Mouse (Mus musculus) myocyte (in vitro differentiated cells): ENCODE measurements around the gene Hebp1. TPM values are rescaled to one million over a fixed set of nuclear protein-coding genes. Genes with fewer than 3 reads are reported as not detected.

Source experiments
- H3K27me3 ChIP-seq: one replicate; pipeline ENCODE4 v1.6.1; 2011; ENCODE audit not compliant: control insufficient read depth, insufficient read depth, insufficient read length
- H3K36me3 ChIP-seq: one replicate; pipeline ENCODE4 v1.6.1; 2011; ENCODE audit not compliant: control insufficient read depth, insufficient read depth
- H3K4me2 ChIP-seq: one replicate; pipeline ENCODE4 v1.6.1; 2011; ENCODE audit warnings: low read depth, control low read depth
- H3K4me3 ChIP-seq: one replicate; pipeline ENCODE4 v1.5.1; 2011; ENCODE audit warnings: mild to moderate bottlenecking, control low read depth, moderate library complexity
- H3K79me2 ChIP-seq: one replicate; pipeline ENCODE4 v1.6.1; 2011; ENCODE audit not compliant: control insufficient read depth, insufficient read depth
- H3ac ChIP-seq: one replicate; pipeline ENCODE4 v1.6.1; 2011; ENCODE audit not compliant: control insufficient read depth, insufficient read length
- CEBPB ChIP-seq: IDR thresholded peaks from 2 replicates; pipeline ENCODE4 v1.6.1; 2011; ENCODE audit warnings: mild to moderate bottlenecking, moderate library complexity; ENCODE audit not compliant: poor library complexity, insufficient read depth, severe bottlenecking
- E2F4 ChIP-seq: IDR thresholded peaks from one replicate; pipeline ENCODE4 v1.6.1; 2011; ENCODE audit warnings: mild to moderate bottlenecking, control low read depth, moderate library complexity; ENCODE audit not compliant: insufficient read depth
- MAX ChIP-seq: IDR thresholded peaks from one replicate; pipeline ENCODE4 v1.6.1; 2011; ENCODE audit warnings: low read depth, mild to moderate bottlenecking, control low read depth
- MYOD1 ChIP-seq, 3 experiments: IDR thresholded peaks; one replicate each; pipeline ENCODE4 v1.6.1; 2011; ENCODE audit warnings: control low read depth in 2 of 3, low read depth in 2 of 3, mild to moderate bottlenecking in 2 of 3, moderate library complexity in 1 of 3; ENCODE audit not compliant: insufficient read length in 2 of 3, control insufficient read depth in 1 of 3
- MYOG ChIP-seq, 3 experiments: IDR thresholded peaks; one replicate each; pipeline ENCODE4 v1.6.1; 2011; ENCODE audit warnings: control low read depth in 2 of 3, low read depth in 2 of 3, mild to moderate bottlenecking in 2 of 3; ENCODE audit not compliant: insufficient read length in 2 of 3, control insufficient read depth in 1 of 3, insufficient read depth in 1 of 3
- POLR2A ChIP-seq: IDR thresholded peaks from one replicate; pipeline ENCODE4 v1.6.1; 2011; ENCODE audit warnings: low read depth, mild to moderate bottlenecking, control low read depth, moderate library complexity; ENCODE audit not compliant: insufficient read length
- POLR2AphosphoS2 ChIP-seq: IDR thresholded peaks from one replicate; pipeline ENCODE4 v1.6.1; 2011; ENCODE audit warnings: low read depth, control low read depth; ENCODE audit not compliant: insufficient read length
- REST ChIP-seq: IDR thresholded peaks from one replicate; pipeline ENCODE4 v1.6.1; 2011; ENCODE audit warnings: mild to moderate bottlenecking, control low read depth, moderate library complexity; ENCODE audit not compliant: insufficient read depth, insufficient read length
- SRF ChIP-seq: IDR thresholded peaks from one replicate; pipeline ENCODE4 v1.6.1; 2011; ENCODE audit warnings: low read depth; ENCODE audit not compliant: control insufficient read depth, insufficient read length
- TCF12 ChIP-seq: IDR thresholded peaks from one replicate; pipeline ENCODE4 v1.6.1; 2011; ENCODE audit warnings: mild to moderate bottlenecking, control low read depth; ENCODE audit not compliant: poor library complexity, insufficient read depth, severe bottlenecking
- TCF3 ChIP-seq: IDR thresholded peaks from one replicate; pipeline ENCODE4 v1.6.1; 2011; ENCODE audit warnings: low read depth, control low read depth; ENCODE audit not compliant: insufficient read length
- USF1 ChIP-seq: IDR thresholded peaks from one replicate; pipeline ENCODE4 v1.6.1; 2011; ENCODE audit warnings: low read depth, mild to moderate bottlenecking, control low read depth, moderate library complexity
- polyA plus RNA-seq: library from polyadenylated mRNA; unstranded; fragments of >200 nt; fragmentation: generic; extraction: Trizol; gene quantifications from one replicate; pipeline ENCODE4 v1.2.1, GENCODE M21; 2012; ENCODE audit warnings: missing spikeins

Hebp1 gene
- polyA plus RNA-seq, 1 experiment = 30.5 TPM

GRCm38 (mm10) chr6:135228465-135228941 is 30.7 kb upstream of the Hebp1 start:
- H3K4me3 ChIP-seq = no peak overlapping the region
- no peaks in the 10 kb centered on the region for H3K27me3 ChIP-seq
- H3ac ChIP-seq = no peak overlapping the region
- H3K4me2 ChIP-seq = no peak overlapping the region
- H3K36me3 ChIP-seq = no peaks in the 10 kb centered on the region
- no peaks in the 10 kb centered on the region for H3K79me2 ChIP-seq
- TF ChIP-seq TCF3 (no peak), CEBPB (no peak), USF1 (no peak), TCF12 (no peak), POLR2A (no peak), POLR2AphosphoS2 (no peak), SRF (no peak), MYOD1 (IDR thresholded peaks at IDR 0.05; ENCODE audit: control insufficient read depth in 1 of 3, insufficient read length in 2 of 3, low read depth in 2 of 3) (no peak), MAX (no peak), REST (no peak), MYOG (IDR thresholded peaks at IDR 0.05; ENCODE audit: control insufficient read depth in 1 of 3, insufficient read depth in 1 of 3, insufficient read length in 2 of 3, low read depth in 2 of 3) (no peak), E2F4 (no peak)

GRCm38 (mm10) chr6:135223786-135224416 is 26.1 kb upstream of the Hebp1 start:
- H3ac ChIP-seq = no peak overlapping the region
- no peak overlapping the region for H3K4me2 ChIP-seq
- no peaks in the 10 kb centered on the region for H3K36me3 ChIP-seq
- H3K4me3 ChIP-seq = no peak overlapping the region
- no peaks in the 10 kb centered on the region for H3K27me3 ChIP-seq
- TF ChIP-seq MAX = no peak
- TF ChIP-seq POLR2AphosphoS2 = no peak
- TF ChIP-seq REST = no peak
- no peak for TF ChIP-seq POLR2A
- no peak for TF ChIP-seq TCF12
- no peak for TF ChIP-seq USF1
- no peak for TF ChIP-seq CEBPB
- no peak for TF ChIP-seq MYOD1 (IDR thresholded peaks at IDR 0.05; ENCODE audit: control insufficient read depth in 1 of 3, insufficient read length in 2 of 3, low read depth in 2 of 3)
- no peak for TF ChIP-seq SRF
- no peak for TF ChIP-seq MYOG (IDR thresholded peaks at IDR 0.05; ENCODE audit: control insufficient read depth in 1 of 3, insufficient read depth in 1 of 3, insufficient read length in 2 of 3, low read depth in 2 of 3)
- TF ChIP-seq E2F4 = no peak
- no peak for TF ChIP-seq TCF3
- no peaks in the 10 kb centered on the region for H3K79me2 ChIP-seq

- no peak overlapping the region for H3K4me3 ChIP-seq
- TF ChIP-seq POLR2A (no peak), MYOD1 (IDR thresholded peaks at IDR 0.05; ENCODE audit: control insufficient read depth in 1 of 3, insufficient read length in 2 of 3, low read depth in 2 of 3) (no peak), MAX (no peak), SRF (no peak), E2F4 (no peak), REST (no peak), POLR2AphosphoS2 (no peak), TCF12 (no peak), CEBPB (no peak), MYOG (IDR thresholded peaks at IDR 0.05; ENCODE audit: control insufficient read depth in 1 of 3, insufficient read depth in 1 of 3, insufficient read length in 2 of 3, low read depth in 2 of 3) (no peak), TCF3 (no peak), USF1 (no peak)
These were observed 22.1 kb upstream of the Hebp1 start for GRCm38 (mm10) chr6:135219916-135220315.

GRCm38 (mm10) chr6:135218330-135218729 is 20.5 kb upstream of the Hebp1 start:
- no peaks in the 10 kb centered on the region for H3K79me2 ChIP-seq
- no peak for TF ChIP-seq USF1
- TF ChIP-seq MYOD1 (IDR thresholded peaks at IDR 0.05; ENCODE audit: control insufficient read depth in 1 of 3, insufficient read length in 2 of 3, low read depth in 2 of 3) = no peak
- TF ChIP-seq MAX = no peak
- no peak for TF ChIP-seq CEBPB
- no peak for TF ChIP-seq TCF12
- TF ChIP-seq REST = no peak
- no peak for TF ChIP-seq SRF
- TF ChIP-seq POLR2A = no peak
- TF ChIP-seq MYOG (IDR thresholded peaks at IDR 0.05; ENCODE audit: control insufficient read depth in 1 of 3, insufficient read depth in 1 of 3, insufficient read length in 2 of 3, low read depth in 2 of 3) = no peak
- TF ChIP-seq TCF3 = no peak
- TF ChIP-seq POLR2AphosphoS2 = no peak
- TF ChIP-seq E2F4 = no peak
- H3K4me2 ChIP-seq = no peak overlapping the region
- peaks cover 4% of the 10 kb centered on the region for H3K36me3 ChIP-seq
- no peak overlapping the region for H3K4me3 ChIP-seq
- H3ac ChIP-seq = no peak overlapping the region
- no peaks in the 10 kb centered on the region for H3K27me3 ChIP-seq

More at GRCm38 (mm10) chr6:135219916-135220315, 22.1 kb upstream of the Hebp1 start:
- Histone ChIP-seq H3K79me2 (no peaks in the 10 kb centered on the region), H3ac (no peak overlapping the region), H3K27me3 (no peaks in the 10 kb centered on the region), H3K36me3 (peaks cover 4% of the 10 kb centered on the region), H3K4me2 (no peak overlapping the region)
